Mouse (Mus musculus) B cell, adult 2 months (primary cell): Measurements from ENCODE around the gene Olfr411.
A peak's percentile ranks its signal among the peaks of the same experiment; 100 is the strongest.

Experiments
- DNase-seq, 2 experiments: peaks; one replicate each; pipeline ENCODE4 v3.0.0; 2022

Gene Olfr411

GRCm38 (mm10) chr11:74352550-74352949, at the start of gene Olfr411:
Gene Olfr411 (minus strand): TSS chr11:74352650.
- no peak for DNase-seq

DNA sequence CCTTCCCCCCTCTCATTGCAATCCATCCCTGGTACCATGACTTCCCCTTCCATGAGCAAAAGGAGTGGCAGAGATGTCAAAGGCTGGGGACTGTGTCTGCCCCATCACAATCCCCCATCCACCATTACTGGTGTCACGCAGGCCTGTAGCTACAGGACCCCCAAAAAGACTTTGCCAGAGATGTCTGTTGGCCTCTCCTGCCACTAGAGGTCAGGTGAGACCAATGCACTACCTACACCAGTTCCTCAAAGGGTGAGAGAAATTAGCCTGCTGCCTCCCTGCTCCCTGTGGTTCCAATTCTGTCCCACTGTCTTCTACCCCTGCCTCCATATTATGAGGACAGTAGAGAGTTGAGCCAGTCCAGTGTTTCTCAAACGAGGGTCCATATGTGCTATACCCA, 49.7 kb upstream of the Olfr411 start:
- DNase-seq = no peak

- no peak for DNase-seq
Measured at GRCm38 (mm10) chr11:74395583-74395982, 43.1 kb upstream of the Olfr411 start.

GRCm38 (mm10) chr11:74393489-74393888, 41.0 kb upstream of the Olfr411 start:
- DNase-seq = no peak

DNA sequence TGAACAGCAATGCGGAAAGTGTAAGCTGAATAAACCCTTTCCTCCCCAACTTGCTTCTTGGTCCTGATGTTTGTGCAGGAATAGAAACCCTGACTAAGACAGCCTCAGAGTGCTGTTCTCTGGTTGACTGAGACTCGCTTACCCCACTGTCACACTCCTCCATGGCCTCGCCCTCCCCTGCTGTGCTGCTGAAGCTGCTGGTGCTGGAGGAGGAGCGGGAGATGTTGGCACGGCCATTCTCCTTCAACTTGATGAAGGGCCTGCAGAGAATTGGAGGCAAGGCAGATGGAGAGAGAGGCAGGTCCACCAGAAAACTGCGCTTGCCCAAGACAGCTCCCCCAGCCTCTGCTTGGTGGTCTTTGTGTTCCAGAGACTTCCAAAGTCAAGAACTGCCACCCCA, 40.5 kb upstream of the Olfr411 start:
- no peak for DNase-seq

- DNase-seq = no peak
Measured at GRCm38 (mm10) chr11:74391899-74392298, 39.4 kb upstream of the Olfr411 start.

DNA sequence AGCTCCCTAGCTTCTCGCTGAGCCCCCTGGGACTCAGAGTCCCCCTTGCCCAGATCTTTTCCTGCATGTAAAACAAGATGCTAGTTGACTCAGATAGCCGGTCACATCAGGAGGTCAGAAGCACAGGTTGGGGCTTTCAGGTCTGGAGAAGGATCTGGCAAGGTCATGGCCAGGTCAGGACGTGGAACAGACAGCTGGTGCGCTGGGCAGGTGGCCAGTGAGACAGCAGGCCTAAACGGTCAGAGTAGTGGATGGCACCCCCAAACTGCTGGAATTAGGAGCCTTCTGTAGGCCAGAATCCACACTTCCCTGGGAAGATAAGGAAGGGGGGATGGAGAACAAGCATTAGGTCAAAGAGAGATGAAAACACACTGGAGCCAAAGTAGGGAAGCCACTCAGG, 34.8 kb upstream of the Olfr411 start:
- no peak for DNase-seq

GRCm38 (mm10) chr11:74385674-74386073, 33.2 kb upstream of the Olfr411 start:
- DNase-seq = no peak

DNA sequence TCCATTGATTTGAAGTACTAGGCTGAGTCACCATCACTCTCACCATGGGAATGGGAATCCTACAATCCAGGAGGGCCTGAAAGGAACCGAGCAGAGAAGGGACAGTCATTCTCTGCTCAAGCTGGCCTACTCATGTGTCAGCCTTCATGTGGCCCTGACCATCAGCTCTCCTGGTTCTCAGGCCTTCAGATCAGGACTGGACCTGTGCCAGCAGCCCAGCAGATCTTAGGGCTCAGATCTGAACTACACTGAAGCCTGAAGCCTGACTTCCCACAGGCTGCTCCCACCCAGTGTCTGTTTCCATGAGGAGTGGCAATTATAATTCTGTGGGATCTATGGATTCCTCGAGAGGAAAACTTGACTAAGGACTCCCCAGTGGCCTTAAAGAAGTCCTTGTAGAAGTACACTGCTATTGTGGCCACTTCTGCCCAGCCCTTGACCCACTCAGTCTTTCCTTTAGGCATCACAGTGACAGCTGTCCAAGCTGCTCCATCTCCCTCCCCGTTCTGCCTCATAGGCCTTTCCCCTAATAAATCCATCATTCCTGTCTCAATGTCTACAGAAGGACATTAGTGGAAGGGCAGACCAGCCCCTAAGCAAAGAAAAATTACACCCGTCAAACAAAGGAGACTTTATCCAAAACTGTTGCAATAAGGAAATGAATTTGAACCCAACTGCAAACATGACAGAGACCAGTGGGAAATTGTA, 26.9 kb upstream of the Olfr411 start:
- no peak for DNase-seq

DNA sequence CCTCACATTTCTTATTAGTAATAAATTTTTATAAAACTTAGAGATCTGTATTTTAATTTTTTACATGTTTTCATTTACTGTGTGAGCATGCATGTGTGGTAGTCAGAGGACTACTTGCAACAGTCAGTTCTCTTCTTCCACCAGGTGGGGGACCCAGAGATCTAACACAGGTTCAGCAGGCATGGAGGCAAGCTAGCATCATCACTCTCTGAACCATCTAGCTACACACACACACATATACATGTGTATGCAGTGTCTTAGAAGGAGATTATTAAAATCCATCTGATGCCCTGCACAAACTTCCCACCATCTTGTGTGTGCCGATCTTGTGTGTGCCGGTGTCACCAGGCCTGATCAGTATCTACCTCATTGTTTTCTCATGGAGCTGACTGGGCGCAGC, 24.4 kb upstream of the Olfr411 start:
- peak; percentile 5 to 20 for DNase-seq

DNA sequence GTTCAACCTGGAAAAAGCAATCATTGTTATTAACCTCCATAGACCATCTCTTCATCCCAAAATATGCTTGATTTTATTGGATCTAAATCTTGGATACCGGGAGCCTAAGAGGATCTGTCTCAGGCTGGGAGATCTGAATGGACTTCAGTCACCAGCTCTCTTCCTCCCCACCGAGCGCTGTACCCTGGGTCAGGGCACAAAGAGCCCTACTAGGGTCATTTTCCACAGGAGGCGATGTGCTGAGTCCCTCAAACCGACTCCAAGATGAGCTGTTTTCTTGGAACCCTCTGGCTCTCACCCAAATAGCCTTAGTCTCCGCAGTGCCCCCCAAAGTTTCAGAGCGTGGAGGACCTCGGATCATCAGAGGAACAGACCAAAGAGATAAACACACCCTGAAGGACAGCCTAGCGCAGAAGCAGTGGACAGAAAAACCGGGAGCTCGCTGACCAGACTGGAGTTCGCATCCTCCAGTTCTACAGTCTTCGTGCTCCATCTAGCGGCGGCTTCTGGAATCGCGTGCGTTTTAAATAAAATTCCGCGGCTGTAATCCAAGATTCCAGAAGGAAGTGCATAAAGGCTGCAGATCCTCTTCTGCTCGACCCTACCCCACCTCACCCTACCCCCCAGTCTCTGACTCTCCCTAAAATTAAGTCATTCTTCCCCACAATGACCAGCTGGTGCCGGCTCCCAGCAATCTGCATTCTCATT, 19.1 kb upstream of the Olfr411 start:
- DNase-seq = peak; percentile 61

GRCm38 (mm10) chr11:74361769-74362168, 9.3 kb upstream of the Olfr411 start, which contains the start of gene Olfr412:
Gene Olfr412 (plus strand): TSS chr11:74362069.
- DNase-seq = no peak

GRCm38 (mm10) chr11:74337931-74338330, 14.5 kb downstream of the Olfr411 start, which contains the start of gene Olfr410:
Gene Olfr410 (minus strand): TSS chr11:74338031.
- no peak for DNase-seq

DNA sequence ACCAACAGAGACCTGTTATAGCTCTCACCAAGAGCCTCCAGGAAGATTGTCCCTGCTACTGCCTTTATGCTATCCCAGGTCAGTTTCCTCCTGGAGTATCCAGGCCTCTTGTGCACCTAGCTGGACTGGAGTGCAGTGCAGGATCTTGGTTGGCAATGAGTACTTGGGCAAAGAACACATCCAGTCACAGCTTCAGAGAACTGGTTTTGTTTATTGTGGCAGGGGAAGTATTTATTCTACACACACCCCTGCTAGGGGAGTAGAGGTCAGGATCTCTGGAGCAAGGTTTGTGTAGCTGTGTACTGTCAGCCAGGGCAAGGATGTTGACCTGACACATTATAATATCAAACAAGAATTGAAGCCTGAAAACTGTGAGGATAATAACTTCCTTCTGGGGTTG, 23.7 kb downstream of the Olfr411 start:
- DNase-seq = no peak

- no peak for DNase-seq
Measured at GRCm38 (mm10) chr11:74326044-74326443, 26.4 kb downstream of the Olfr411 start.
